Mouse (Mus musculus) stomach, embryonic 16.5 days (tissue): ENCODE measurements around the gene Gpd2. TPM values are rescaled to one million over a fixed set of nuclear protein-coding genes. Genes with fewer than 3 reads are reported as not detected.
A peak's percentile ranks its signal among the peaks of the same experiment; 100 is the strongest.

Experiments
- ATAC-seq: fragments of 200-750 bp; cut with Nextera tagmentation; 2 replicates; pipeline ENCODE4 v1.8.0; 2017; ENCODE audit warnings: moderate number of reproducible peaks, moderate TSS enrichment; ENCODE audit not compliant: insufficient read depth, low FRiP score
- H3K27ac ChIP-seq: fragments of 300-500 bp; sonication (generic); 2 replicates; pipeline ENCODE4 v1.5.1; 2014; ENCODE audit warnings: low read length
- H3K27me3 ChIP-seq: fragments of 300-500 bp; sonication (generic); 2 replicates; pipeline ENCODE4 v1.6.1; 2014; ENCODE audit warnings: low read length, control low read depth, mixed read lengths; ENCODE audit not compliant: control insufficient read depth, insufficient read depth
- H3K36me3 ChIP-seq: fragments of 300-500 bp; sonication (generic); 2 replicates; pipeline ENCODE4 v1.6.1; 2014; ENCODE audit warnings: low read length; ENCODE audit not compliant: control insufficient read depth, insufficient read depth
- H3K4me1 ChIP-seq: fragments of 300-500 bp; sonication (generic); 2 replicates; pipeline ENCODE4 v1.6.1; 2014; ENCODE audit warnings: low read length, control low read depth, mixed read lengths; ENCODE audit not compliant: control insufficient read depth, insufficient read depth
- H3K4me2 ChIP-seq: fragments of 300-500 bp; sonication (generic); 2 replicates; pipeline ENCODE4 v1.6.1; 2014; ENCODE audit warnings: low read depth, low read length, mixed read lengths
- H3K4me3 ChIP-seq: fragments of 300-500 bp; sonication (generic); replicated peaks from 2 replicates; pipeline ENCODE4 v1.5.1; 2014; ENCODE audit warnings: mild to moderate bottlenecking, low read length
- H3K9ac ChIP-seq: fragments of 300-500 bp; sonication (generic); 2 replicates; pipeline ENCODE4 v1.6.1; 2014; ENCODE audit warnings: low read length
- H3K9me3 ChIP-seq: fragments of 300-500 bp; sonication (generic); replicated peaks from 2 replicates; pipeline ENCODE4 v1.6.1; 2016; ENCODE audit warnings: low read length, control low read depth; ENCODE audit not compliant: control insufficient read depth
- whole genome bisulfite sequencing: fragments of 180-500 bp; shearing (Covaris S2); extraction: QIAGEN DNeasy Blood & Tissue Kit; methylation state at CpG from one replicate; pipeline ENCODE4 v1.1.7; 2014; 5-methylcytosine and 5-hydroxymethylcytosine counted together
- polyA plus RNA-seq: library from polyadenylated mRNA; unstranded; fragments of >200 nt; fragmentation: Nextera tagmentation; extraction: Ambion mirVana; gene quantifications from 2 replicates; pipeline ENCODE4 v1.2.1, GENCODE M21; 2015

The Gpd2 gene
- polyA plus RNA-seq, 1 experiment from 2014 or later: 36.5 TPM

DNA sequence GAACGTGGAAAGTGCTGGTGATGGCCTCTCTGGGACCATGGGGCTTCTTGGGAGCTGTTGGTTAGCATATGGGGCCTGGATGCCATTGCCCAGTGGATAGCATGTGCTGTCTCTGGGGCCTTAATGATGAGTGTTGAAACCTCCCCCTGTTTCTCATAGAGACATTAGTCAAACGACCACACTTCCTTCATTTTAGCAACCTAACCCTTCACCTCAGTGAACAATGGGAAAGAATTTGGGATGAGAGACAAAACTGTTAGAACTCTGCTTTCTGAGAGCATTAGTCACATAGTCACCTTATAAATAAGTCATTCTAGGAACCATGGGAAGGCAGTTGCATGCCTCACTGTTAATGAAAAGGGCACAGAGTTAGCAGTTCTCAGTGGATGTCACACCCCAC, 1.9 kb downstream of the Gpd2 start:
- peak overlapping the region; percentile 81 for H3K4me3 ChIP-seq
- no peak for ATAC-seq
- WGBS: 20% methylated on average over 2 of the region's 2 CpGs
- peaks cover 12% of the 10 kb centered on the region for H3K4me1 ChIP-seq
- no peak overlapping the region for H3K9ac ChIP-seq
- H3K4me2 ChIP-seq: peak overlapping the region; percentile 98
- H3K36me3 ChIP-seq: no peaks in the 10 kb centered on the region
- no peaks in the 10 kb centered on the region for H3K27me3 ChIP-seq
- no peaks in the 10 kb centered on the region for H3K9me3 ChIP-seq
- no peak overlapping the region for H3K27ac ChIP-seq

DNA sequence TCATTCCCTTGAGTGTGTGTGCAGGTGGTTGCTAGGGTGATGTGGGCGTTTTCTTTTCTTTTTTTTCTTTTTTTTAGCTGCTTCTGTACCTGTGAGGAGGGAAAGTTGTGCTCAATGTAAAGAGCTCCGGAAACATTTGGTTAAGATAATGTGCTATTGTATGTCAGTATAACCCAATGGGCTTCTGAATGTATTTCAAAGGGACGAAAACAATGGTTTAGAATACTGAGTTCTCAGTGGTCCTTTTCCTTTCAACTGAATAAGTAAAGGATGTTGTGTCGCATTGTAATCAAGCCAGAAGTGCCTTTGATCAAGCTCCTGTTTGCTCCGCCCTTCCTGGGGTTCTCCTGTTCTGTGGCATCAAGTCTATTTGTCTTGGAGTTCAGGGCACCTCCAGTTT, 6.6 kb downstream of the Gpd2 start:
- Histone ChIP-seq H3K4me1 (0 out of 2 replicates have a peak, but pooled peaks cover 4% of the 10 kb centered on the region), H3K9me3 (no peaks in the 10 kb centered on the region), H3K9ac (no peak overlapping the region), H3K27me3 (no peaks in the 10 kb centered on the region), H3K4me2 (no peak overlapping the region), H3K27ac (no peak overlapping the region), H3K36me3 (no peaks in the 10 kb centered on the region), H3K4me3 (no peak overlapping the region)
- no peak for ATAC-seq
- 61% methylated on average over 5 of the region's 5 CpGs for WGBS

GRCm38 (mm10) chr2:57245721-57246328, 8.4 kb downstream of the Gpd2 start:
- 87% methylated on average over 6 of the region's 6 CpGs for WGBS
- no peak for ATAC-seq
- no peak overlapping the region for H3K4me3 ChIP-seq

DNA sequence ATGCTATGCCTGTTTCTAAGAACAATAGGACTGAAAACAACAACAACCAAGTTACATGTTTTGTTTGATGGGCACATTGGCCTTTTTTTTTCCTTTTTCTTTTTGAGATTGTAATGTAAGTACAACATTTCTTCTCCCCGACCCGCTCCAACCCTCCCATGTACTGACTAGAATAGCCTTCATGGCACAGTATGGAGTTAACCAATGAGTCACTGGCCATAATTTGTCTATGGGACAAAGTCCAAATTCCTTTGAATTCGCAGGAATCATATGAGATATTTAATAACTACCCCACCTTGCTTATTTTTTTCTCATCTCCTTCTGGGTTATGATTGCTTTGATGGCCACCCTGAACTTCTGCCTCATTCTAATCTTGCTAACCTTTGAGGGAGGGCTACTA, 12.7 kb downstream of the Gpd2 start:
- WGBS: 85% methylated on average over 3 of the region's 3 CpGs
- Histone ChIP-seq H3K4me3 (no peak overlapping the region), H3K36me3 (no peaks in the 10 kb centered on the region), H3K27ac (no peak overlapping the region), H3K9ac (no peak overlapping the region), H3K4me2 (no peak overlapping the region), H3K27me3 (no peaks in the 10 kb centered on the region), H3K9me3 (no peaks in the 10 kb centered on the region), H3K4me1 (peaks cover 7% of the 10 kb centered on the region)
- no peak for ATAC-seq

More at GRCm38 (mm10) chr2:57245721-57246328, 8.4 kb downstream of the Gpd2 start:
- no peak overlapping the region for H3K9ac ChIP-seq
- H3K27me3 ChIP-seq: no peaks in the 10 kb centered on the region
- no peak overlapping the region for H3K27ac ChIP-seq
- no peaks in the 10 kb centered on the region for H3K36me3 ChIP-seq
- no peak overlapping the region for H3K4me2 ChIP-seq
- no peaks in the 10 kb centered on the region for H3K9me3 ChIP-seq
- no peaks in the 10 kb centered on the region for H3K4me1 ChIP-seq

DNA sequence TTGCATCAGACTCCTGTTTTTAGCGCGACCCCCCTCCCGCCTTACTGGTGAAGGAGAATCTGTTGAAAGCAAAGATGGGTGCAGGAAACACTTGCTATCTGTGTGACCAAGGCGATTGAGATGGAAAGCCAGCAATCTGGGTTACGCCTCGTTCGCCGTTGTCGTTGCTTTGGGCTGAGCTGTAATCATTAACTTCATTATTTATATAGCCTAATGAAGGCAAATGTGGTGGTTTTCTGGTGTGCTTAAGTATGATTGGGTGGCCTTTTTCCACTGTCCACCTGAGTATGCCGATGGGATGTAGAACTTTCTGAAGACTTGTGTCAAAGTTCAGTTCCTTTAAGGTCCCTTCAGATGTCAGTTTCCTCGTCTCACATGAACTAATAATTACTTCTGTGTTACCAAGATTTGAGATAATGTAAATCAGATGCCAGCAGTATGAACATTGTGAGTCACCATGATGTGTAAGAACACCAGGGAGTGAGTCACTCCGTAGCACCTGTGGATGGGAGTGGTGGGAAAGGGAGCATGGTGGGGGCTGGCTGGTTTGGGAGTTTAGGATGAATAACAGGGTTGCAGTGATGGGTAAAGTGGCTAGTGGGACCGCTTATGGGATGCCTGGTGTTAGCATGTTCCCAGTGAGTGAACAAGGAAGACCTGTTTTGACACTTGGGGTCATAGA, 14.3 kb downstream of the Gpd2 start:
- Histone ChIP-seq H3K27ac (peak overlapping the region; percentile 52), H3K9me3 (no peaks in the 10 kb centered on the region), H3K36me3 (no peaks in the 10 kb centered on the region), H3K27me3 (no peaks in the 10 kb centered on the region), H3K4me1 (peaks cover 8% of the 10 kb centered on the region), H3K4me2 (no peak overlapping the region), H3K9ac (no peak overlapping the region), H3K4me3 (no peak overlapping the region)
- peak; percentile 85; the same call in 1 of the 2 replicates for ATAC-seq
- 72% methylated on average over 13 of the region's 13 CpGs for WGBS

DNA sequence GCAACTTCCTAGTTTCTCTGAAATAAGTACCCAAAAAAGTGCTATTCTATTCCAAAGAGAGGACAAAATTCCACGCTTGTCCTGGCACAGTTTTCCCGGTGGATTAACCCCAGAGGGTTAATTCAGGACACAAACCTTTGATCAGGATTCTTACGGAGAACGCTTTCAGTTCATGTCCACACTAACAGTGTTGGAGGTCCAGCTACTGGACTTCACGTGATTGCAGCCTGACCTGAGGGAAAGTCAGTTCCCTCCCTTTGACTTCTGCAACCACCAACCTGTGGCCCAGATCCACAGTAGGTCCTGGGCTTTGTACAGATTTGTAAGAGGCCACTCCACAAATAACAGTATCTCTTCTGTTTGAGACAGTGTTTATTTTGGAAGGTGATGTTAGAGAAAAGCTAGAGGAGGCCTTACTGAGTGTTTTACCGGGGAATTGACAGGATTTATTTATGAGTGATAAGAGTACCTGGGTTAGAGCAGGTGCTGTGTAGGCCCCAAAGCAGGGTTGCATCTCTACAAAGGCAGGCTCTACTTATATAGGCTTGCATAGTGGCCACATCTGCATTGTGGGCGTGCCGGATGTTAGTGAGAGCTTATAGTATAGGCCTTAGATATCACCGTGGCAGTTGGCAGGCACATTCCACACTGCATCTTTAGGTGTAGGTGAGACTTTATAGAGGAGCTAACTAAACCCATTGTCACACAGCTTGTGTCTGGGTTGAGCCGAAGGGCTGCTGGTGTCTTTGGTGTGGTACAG, 15.3 kb downstream of the Gpd2 start:
- Histone ChIP-seq H3K27me3 (no peaks in the 10 kb centered on the region), H3K9me3 (no peaks in the 10 kb centered on the region), H3K9ac (no peak overlapping the region), H3K4me1 (peaks cover 8% of the 10 kb centered on the region), H3K27ac (peak overlapping the region; percentile 30; the same call in 1 of the 2 replicates), H3K4me3 (no peak overlapping the region), H3K36me3 (no peaks in the 10 kb centered on the region), H3K4me2 (no peak overlapping the region)
- 77% methylated on average over 10 of the region's 10 CpGs for WGBS
- ATAC-seq: peak; percentile 35; the same call in 1 of the 2 replicates

DNA sequence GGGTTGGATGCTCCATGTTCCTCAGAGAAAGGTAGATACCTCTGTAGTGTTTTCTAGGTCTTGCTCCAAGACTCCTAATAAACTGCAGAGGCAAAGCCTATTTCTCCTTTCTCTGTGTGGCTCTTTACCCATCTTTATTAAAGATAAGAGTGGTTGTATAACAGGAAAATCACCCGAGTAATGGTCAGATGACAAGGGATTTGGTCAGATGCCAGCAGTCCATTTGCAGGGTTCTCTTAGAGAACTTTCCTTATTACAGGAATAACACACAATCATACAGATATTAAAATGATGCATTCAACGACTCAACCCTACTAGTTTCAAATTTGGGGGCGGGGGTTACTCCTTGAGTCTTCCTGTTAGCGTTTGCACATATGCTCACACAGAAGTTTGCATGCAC, 16.8 kb downstream of the Gpd2 start:
- peaks cover 8% of the 10 kb centered on the region for H3K4me1 ChIP-seq
- H3K27me3 ChIP-seq: no peaks in the 10 kb centered on the region
- no peak for ATAC-seq
- 63% methylated on average over 4 of the region's 4 CpGs for WGBS
- H3K9me3 ChIP-seq: no peaks in the 10 kb centered on the region
- H3K4me3 ChIP-seq: no peak overlapping the region
- H3K27ac ChIP-seq: no peak overlapping the region
- no peaks in the 10 kb centered on the region for H3K36me3 ChIP-seq
- H3K4me2 ChIP-seq: no peak overlapping the region
- H3K9ac ChIP-seq: no peak overlapping the region

DNA sequence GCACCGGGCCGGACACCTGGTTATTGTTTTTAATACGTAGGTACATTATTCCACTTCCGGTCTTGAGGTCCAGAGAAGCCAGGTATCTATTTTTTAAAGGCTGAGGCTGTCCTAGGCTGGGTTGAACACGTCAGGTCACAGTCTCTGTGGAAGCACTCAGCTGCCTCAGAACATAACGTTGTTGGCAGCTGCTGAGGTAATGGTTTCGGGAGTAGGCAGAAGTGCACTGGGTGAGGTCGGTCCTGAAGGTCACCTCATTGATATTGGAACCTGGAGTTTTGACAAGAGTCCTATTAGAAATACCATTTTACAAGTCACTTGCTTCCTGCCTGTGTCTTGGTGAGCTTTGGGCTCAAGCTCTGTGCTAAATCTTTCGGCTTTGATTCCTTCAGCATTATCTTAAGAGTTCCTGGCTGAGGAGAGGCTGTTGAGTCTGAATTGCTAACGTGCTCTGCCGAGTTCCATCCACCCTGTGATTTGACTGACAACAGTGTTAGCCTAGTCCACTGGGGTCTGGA, 17.8 kb downstream of the Gpd2 start:
- no peak for ATAC-seq
- H3K4me3 ChIP-seq: no peak overlapping the region
- WGBS: 72% methylated on average over 11 of the region's 11 CpGs
- H3K4me2 ChIP-seq: no peak overlapping the region
- no peak overlapping the region for H3K27ac ChIP-seq
- no peaks in the 10 kb centered on the region for H3K9me3 ChIP-seq
- peaks cover 8% of the 10 kb centered on the region for H3K4me1 ChIP-seq
- H3K9ac ChIP-seq: no peak overlapping the region
- H3K27me3 ChIP-seq: no peaks in the 10 kb centered on the region
- no peaks in the 10 kb centered on the region for H3K36me3 ChIP-seq

DNA sequence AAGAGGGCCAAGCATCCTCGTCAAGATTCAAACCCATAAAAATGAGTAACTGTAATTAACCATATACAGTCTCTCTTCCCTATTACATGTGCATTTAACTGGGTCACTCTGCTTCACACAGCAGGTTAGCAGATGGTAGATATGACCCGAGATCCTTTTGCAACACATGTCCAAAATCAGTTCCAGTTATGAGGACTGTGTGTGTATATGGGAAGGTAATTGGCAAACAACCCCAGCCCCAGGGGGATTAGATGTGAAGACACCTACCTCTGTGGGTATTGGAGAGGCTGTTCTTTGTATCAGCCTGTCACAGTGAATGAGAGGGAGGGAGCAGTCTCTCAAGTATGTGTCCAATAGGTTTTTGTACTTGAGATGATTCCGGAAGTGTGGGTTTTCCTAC, 18.4 kb downstream of the Gpd2 start:
- ATAC-seq: no peak
- H3K4me1 ChIP-seq: peaks cover 8% of the 10 kb centered on the region
- H3K4me3 ChIP-seq: no peak overlapping the region
- H3K36me3 ChIP-seq: no peaks in the 10 kb centered on the region
- H3K9me3 ChIP-seq: no peaks in the 10 kb centered on the region
- H3K27ac ChIP-seq: no peak overlapping the region
- 75% methylated on average over 3 of the region's 3 CpGs for WGBS
- H3K9ac ChIP-seq: no peak overlapping the region
- no peaks in the 10 kb centered on the region for H3K27me3 ChIP-seq
- H3K4me2 ChIP-seq: no peak overlapping the region
